Comparison of ENCODE assay signal across 16 mouse cellular contexts in the genomic region with DNA sequence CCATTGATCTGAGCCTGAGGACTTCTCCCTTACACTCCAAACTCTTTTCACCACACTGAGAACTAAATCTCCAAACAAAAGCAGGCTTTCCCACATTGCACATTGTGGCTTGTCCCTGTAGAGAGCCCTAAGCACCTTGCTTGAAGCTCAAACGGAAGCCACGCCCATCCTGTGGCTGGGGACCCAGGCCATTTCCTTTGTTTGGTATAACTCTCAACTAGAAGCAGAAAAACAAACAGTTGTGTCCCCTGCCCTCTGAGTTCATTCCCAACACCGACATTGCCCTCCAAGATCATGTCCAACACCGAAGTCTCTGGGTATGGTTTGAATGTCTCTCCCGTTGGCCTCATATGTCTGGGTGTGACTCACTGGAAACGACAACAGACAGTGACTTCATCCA.
DNase-seq lines count a peak whose midpoint lies in the region; ATAC-seq and TF ChIP-seq lines count a peak whose summit lies in the region.
"Had no signal": no experiment of that assay in that cellular context is flagged by ENCODE, and none has a peak within 500 bp of the region (broad histone marks: within the 10 kb centered on the region; RNA-seq: fewer than 3 reads in every experiment).

No protein-coding gene starts in this region.

- intact Hi-C loops in gastrocnemius, adult 2 months (cut with DNase I) = loop anchor here (10.0 kb wide), 1 partner anchor 825 kb away; no protein-coding TSS in a partner anchor

- no peaks in the 10 kb centered on the region for H3K9me3 ChIP-seq in heart, postnatal 0 days (replicated peaks; ENCODE audit: control insufficient read depth, low read length)
- H3K9me3 ChIP-seq in neural tube, embryonic 15.5 days (replicated peaks) = no peaks in the 10 kb centered on the region
- H3K9me3 ChIP-seq: G1E; heart, embryonic 15.5 days; limb, embryonic 15.5 days had no signal

- ATAC-seq in heart, postnatal 0 days (ENCODE audit: insufficient read depth, low read depth) = no peak
- ATAC-seq in neural tube, embryonic 15.5 days (ENCODE audit: low FRiP score) = no peak
- ATAC-seq: inflammation-experienced regulatory T-cells, adult 6 months; midbrain, embryonic 16.5 days had no signal

- no peak overlapping the region for H3K4me2 ChIP-seq in heart, postnatal 0 days (ENCODE audit: low read depth, low read length)
- no peak overlapping the region for H3K4me2 ChIP-seq in neural tube, embryonic 15.5 days
- H3K4me2 ChIP-seq: heart, embryonic 15.5 days; limb, embryonic 15.5 days had no signal

- H3K36me3 ChIP-seq in heart, postnatal 0 days (replicated peaks; ENCODE audit: control insufficient read depth, insufficient read depth, low read length) = no peaks in the 10 kb centered on the region
- H3K36me3 ChIP-seq in neural tube, embryonic 15.5 days = no peaks in the 10 kb centered on the region
- H3K36me3 ChIP-seq: G1E; heart, embryonic 15.5 days; limb, embryonic 15.5 days had no signal

- H3K27me3 ChIP-seq in heart, postnatal 0 days (ENCODE audit: control insufficient read depth, insufficient read depth, low read length) = no peaks in the 10 kb centered on the region
- H3K27me3 ChIP-seq in neural tube, embryonic 15.5 days (replicated peaks) = 0 out of 2 replicates have a peak, but pooled peaks cover 7% of the 10 kb centered on the region
- H3K27me3 ChIP-seq: heart, embryonic 15.5 days had no signal

- no peak for DNase-seq in gastrocnemius, adult 2 months
- no peak for DNase-seq in gastrocnemius, postnatal 25 days
- peak; percentile 77 for DNase-seq in 416B (ENCODE audit: low read depth)
- DNase-seq in heart, postnatal 0 days (ENCODE audit: low spot score) = peak; percentile 6
- DNase-seq in lung, postnatal 36 days = peak; percentile 66
- no peak for DNase-seq in urinary bladder, adult 18-20 months (ENCODE audit: low spot score in 2 of 2)
- DNase-seq in ovary, adult 18-20 months (ENCODE audit: low spot score) = no peak
- DNase-seq: cerebellum, adult 9-10 months; right cerebral cortex, postnatal 14 days had no signal

- peak overlapping the region; percentile 35; the same call in 1 of the 2 replicates for H3K27ac ChIP-seq in gastrocnemius, adult 2 months
- no peak overlapping the region for H3K27ac ChIP-seq in heart, postnatal 0 days (ENCODE audit: low read depth)
- no peak overlapping the region for H3K27ac ChIP-seq in neural tube, embryonic 15.5 days (replicated peaks)
- H3K27ac ChIP-seq: heart, embryonic 15.5 days; limb, embryonic 15.5 days; macrophage had no signal

- no peak overlapping the region for H3K4me3 ChIP-seq in gastrocnemius, adult 2 months
- no peak overlapping the region for H3K4me3 ChIP-seq in heart, postnatal 0 days (ENCODE audit: low read depth, low read length)
- H3K4me3 ChIP-seq in neural tube, embryonic 15.5 days (replicated peaks) = no peak overlapping the region
- H3K4me3 ChIP-seq: heart, embryonic 15.5 days; limb, embryonic 15.5 days had no signal

- no peak for TF ChIP-seq CTCF in gastrocnemius, adult 2 months (IDR thresholded peaks at IDR 0.05)
- no peak for TF ChIP-seq CTCF in heart, postnatal 0 days (IDR thresholded peaks at IDR 0.05; ENCODE audit: low read depth)

- 46% methylated on average over 6 of the region's 6 CpGs for WGBS in heart, postnatal 0 days
- 83% methylated on average over 6 of the region's 6 CpGs for WGBS in neural tube, embryonic 15.5 days

- no peak overlapping the region for H3K9ac ChIP-seq in heart, postnatal 0 days (replicated peaks; ENCODE audit: low read depth, low read length)
- H3K9ac ChIP-seq in neural tube, embryonic 15.5 days (replicated peaks) = no peak overlapping the region
- H3K9ac ChIP-seq: heart, embryonic 15.5 days; limb, embryonic 15.5 days had no signal

- no peak for TF ChIP-seq EP300 in heart, postnatal 0 days (IDR thresholded peaks at IDR 0.05; ENCODE audit: low read depth)

- H3K4me1 ChIP-seq in heart, postnatal 0 days (ENCODE audit: control insufficient read depth, insufficient read depth) = no peaks in the 10 kb centered on the region
- H3K4me1 ChIP-seq in neural tube, embryonic 15.5 days = no peaks in the 10 kb centered on the region

Comparison
In these comparisons a context has a peak if more than half of its experiments do, and no peak if none do; other contexts are left out.
1. DNase-seq: peak in 416B (single experiment), heart, postnatal 0 days (single experiment) and lung, postnatal 36 days (single experiment); none in gastrocnemius, adult 2 months (single experiment), gastrocnemius, postnatal 25 days (single experiment), urinary bladder, adult 18-20 months (0 of 2) and ovary, adult 18-20 months (single experiment).